Mouse (Mus musculus) neural tube, embryonic 10.5 days (tissue): Measurements from ENCODE around the gene Fndc5.

Source experiments
- DNase-seq: peaks from one replicate; pipeline ENCODE4 v3.0.0-alpha.2; 2017; ENCODE audit warnings: low spot score; ENCODE audit errors: extremely low spot score

Fndc5 gene

GRCm38 (mm10) chr4:129122719-129123118, 14.1 kb upstream of the Fndc5 start:
- no peak for DNase-seq

- peak; percentile 37 for DNase-seq
Measured at GRCm38 (mm10) chr4:129124652-129125146, 12.1 kb upstream of the Fndc5 start.

- no peak for DNase-seq
Measured at GRCm38 (mm10) chr4:129125736-129126451, 10.9 kb upstream of the Fndc5 start.

GRCm38 (mm10) chr4:129128582-129129338, 8.0 kb upstream of the Fndc5 start:
- no peak for DNase-seq

GRCm38 (mm10) chr4:129129387-129129786, 7.4 kb upstream of the Fndc5 start:
- no peak for DNase-seq

- DNase-seq: peak; percentile 81
Measured at GRCm38 (mm10) chr4:129130149-129130548, 6.7 kb upstream of the Fndc5 start.

GRCm38 (mm10) chr4:129130755-129131303, 6.0 kb upstream of the Fndc5 start:
- peak; percentile 34 for DNase-seq

GRCm38 (mm10) chr4:129134799-129135585, 1.8 kb upstream of the Fndc5 start:
- peak; percentile 91 for DNase-seq

GRCm38 (mm10) chr4:129135637-129136036, 1.2 kb upstream of the Fndc5 start:
- DNase-seq: no peak

DNA sequence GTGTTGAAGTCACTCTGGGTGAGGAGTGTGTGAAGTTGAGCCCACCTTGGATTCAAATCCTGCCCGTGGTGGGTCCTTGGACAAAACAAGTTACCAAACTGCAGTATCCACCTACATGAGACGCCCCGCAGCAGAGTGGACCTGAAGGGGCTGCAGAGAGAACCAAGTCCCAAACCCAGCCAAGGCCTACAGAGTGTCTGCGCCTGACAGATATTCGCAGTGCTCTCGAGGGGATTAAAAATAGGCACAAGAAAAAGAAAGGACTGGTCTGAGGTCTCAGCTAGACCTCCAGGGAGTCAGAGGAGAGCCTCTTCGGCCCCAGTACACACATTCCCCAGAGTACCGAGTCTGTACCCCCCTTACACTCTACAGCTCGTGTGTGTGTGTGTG, 615 bp upstream of the Fndc5 start:
- DNase-seq: no peak

DNA sequence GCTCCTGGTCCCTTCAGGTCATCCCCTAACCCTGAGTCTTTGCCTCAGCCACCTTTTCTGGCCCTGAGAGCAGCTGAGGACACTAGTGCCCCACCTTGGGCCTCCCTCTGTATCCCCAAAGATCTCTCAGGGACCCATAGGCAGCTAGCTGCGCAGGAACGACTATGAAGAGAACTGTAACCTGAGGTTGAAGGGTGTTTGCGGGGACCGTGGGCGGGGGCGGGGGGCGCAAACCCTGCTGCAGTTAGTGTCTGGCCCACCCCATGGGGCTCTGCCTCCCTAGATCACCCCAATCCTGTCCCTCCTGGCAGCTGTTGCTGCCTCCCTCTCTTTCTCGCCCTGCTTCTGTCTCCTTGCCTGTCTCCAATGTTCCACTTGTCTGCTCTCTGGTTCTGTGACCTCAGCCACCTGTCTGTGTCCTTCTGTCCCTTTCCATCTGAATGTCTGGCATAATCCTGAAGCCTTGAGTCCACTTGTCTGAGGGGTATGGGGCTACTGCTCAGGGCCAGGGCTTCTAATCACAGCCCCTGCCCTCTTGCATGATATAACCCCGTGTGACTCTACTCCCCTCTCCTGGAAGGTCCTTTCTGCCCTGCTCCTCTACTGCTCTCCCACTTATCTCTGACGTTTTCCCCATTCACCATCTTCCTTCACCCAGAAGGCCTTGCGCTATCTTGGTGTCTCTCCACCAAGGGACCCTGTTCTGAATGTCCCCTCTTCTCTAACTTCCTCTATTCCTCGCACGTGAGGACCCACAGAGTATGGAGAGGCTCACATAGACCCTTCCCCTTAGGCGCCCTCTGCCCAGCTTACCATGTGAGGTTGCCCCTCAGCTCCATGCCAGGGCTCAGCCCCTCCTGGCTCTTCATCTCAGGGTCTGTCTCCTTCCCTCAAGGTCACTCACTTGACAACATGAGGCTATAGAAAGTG, 858 bp downstream of the Fndc5 start:
- DNase-seq: no peak

DNA sequence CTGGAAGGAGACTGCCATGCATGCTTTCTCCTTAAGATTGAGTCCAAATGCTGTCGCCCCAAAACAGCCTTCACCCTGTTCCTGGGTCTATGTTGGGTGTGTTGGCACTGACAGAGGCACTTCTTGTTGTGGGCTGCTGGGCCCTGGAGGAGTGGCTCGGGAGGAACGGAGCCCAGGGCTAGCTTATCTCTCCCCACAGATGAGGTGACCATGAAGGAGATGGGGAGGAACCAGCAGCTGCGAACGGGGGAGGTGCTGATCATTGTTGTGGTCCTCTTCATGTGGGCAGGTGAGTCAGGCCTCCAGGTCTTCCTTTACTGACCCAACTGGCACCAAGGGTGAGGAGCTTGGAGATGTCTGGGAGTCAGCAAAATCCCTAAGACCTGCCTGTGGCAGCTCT, 2.8 kb downstream of the Fndc5 start:
- DNase-seq: no peak

DNA sequence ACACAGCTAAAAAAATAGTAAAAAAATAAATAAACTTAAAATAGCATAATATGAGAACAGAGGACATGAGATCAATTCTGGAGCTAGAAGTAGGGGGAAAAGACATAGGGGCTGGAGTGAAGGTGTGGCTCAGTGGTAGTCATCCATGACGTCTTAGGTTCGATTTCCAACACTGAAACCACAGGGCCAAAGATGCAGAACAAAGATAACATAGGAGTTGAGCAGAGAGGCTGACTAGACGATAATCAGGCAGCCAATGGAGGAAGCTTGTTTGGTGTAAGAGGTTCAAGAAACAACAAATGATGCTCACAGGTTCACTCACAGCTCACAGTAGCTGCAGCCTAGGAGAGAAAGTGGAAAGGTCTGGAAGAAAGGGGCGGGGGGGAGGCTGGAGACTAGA, 4.0 kb downstream of the Fndc5 start:
- no peak for DNase-seq

DNA sequence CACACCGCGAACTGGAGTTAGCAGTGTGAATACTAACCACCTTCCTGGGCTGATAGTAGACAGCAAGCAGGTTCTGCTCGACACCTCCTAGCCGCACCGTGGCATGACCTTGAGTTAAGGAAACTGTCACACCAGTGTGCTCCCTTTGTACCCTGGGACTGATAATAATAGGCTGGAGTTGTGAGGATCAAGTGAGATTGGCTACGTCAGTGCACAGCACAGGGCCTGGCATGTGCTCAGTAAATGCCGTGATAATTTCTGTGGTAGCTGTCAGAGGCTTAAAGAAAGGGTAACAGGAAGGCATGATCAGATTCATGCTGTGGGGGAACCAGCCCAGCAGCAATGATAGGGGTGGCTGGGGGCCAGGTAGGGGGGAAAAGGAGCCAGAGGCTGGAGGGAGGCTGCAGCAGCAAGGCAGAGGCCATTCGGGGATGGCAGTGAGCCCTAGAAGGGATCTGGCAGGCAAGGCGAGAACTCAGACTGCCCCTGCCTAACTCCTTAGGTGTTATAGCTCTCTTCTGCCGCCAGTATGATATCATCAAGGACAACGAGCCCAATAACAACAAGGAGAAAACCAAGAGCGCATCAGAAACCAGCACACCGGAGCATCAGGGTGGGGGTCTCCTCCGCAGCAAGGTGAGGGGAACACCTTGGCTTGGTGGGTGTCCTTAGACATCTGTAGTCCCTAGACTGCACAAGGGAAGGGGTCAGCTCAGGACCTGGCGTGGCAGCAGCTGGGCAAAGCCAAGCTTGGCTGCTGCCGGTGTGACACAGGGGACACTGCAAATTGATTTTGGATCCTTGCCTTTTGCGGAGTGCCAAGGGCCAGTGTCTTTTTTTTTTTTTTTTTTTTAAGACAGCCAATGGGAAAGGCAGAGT, 5.0 kb downstream of the Fndc5 start:
- DNase-seq: no peak

- DNase-seq: no peak
Measured at GRCm38 (mm10) chr4:129142439-129143045, 5.7 kb downstream of the Fndc5 start.

DNA sequence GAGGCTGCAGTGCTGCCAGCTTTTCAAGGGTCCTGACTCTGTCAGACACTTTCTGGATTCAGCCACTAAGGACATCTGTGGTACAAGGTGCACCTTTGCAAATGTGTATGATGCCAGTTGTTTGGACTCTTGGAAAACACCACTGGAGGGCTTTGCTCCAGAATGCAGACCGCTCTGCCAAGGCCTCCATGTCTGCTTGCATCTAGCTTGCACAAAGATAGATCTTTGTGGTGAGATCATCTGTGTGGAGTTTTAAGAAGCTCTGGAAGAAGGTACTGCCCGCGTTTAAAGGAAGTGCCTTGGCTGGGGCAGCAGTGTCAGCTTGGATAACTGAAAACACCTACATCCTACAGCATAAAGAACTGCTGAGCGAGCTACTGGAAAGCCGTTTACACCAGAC, 6.7 kb downstream of the Fndc5 start:
- no peak for DNase-seq

- no peak for DNase-seq
Measured at GRCm38 (mm10) chr4:129144401-129145367, 7.9 kb downstream of the Fndc5 start.

GRCm38 (mm10) chr4:129145411-129145810, 8.6 kb downstream of the Fndc5 start:
- no peak for DNase-seq
